Mouse (Mus musculus) bone marrow, adult 2 months (tissue): ENCODE measurements around the gene Nfix.

Source experiments
- CTCF ChIP-seq: fragments of 200-500 bp; IDR thresholded peaks from 2 replicates; pipeline ENCODE4 v1.5.1; 2011; ENCODE audit warnings: low read length, control low read depth; ENCODE audit not compliant: control insufficient read depth, insufficient read depth
- POLR2A ChIP-seq: fragments of 200-500 bp; IDR thresholded peaks from 2 replicates; pipeline ENCODE4 v1.6.1; 2011; ENCODE audit warnings: low read depth, mild to moderate bottlenecking, control low read depth, low read length, borderline replicate concordance; ENCODE audit not compliant: control insufficient read depth

DNA sequence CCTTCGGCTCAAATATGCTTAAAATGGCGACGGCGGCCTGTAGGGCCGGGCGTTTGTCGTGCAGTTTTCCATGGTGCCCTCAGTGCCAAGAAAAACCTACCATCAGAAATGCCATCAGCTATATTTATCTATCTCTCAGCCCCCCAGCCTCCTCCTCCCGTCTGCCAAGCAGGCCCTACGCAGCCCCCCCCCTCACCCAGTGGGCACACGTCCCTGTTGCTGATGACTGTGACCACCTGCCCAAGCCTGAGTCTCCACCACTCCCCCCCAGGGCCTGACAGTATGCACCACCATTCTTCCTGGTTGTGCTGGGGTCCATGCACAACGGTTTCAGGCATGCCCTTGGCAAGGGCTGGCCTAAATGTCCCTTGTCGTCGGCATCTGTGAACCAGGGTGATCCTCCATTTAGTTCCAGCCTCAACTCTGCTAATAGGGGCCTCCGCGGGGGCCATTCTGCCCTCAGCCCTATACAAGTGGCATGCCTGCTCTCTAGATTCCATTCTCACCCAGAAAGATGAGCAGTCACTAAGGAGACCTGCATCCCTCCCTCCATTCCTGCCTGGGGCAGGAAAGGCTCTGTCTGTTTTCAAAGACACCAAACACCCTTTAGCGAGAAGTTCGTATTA, 35.2 kb downstream of the Nfix start:
- TF ChIP-seq CTCF (no peak), POLR2A (no peak)
